Mouse (Mus musculus) thymus, postnatal 0 days (tissue): ENCODE results near the gene Edc3. TPM values are rescaled to one million over a fixed set of nuclear protein-coding genes. Genes with fewer than 3 reads are reported as not detected.

Experiments
- DNase-seq: peaks from one replicate; pipeline ENCODE4 v3.0.0-alpha.2; 2015; ENCODE audit warnings: low spot score
- polyA plus RNA-seq: library from polyadenylated mRNA; unstranded; fragments of >200 nt; fragmentation: Nextera tagmentation; extraction: Ambion mirVana; gene quantifications from 2 replicates; pipeline ENCODE4 v1.2.1, GENCODE M21; 2015

Gene Edc3
- 38.2 and 39.4 TPM in 2 replicates for polyA plus RNA-seq

DNA sequence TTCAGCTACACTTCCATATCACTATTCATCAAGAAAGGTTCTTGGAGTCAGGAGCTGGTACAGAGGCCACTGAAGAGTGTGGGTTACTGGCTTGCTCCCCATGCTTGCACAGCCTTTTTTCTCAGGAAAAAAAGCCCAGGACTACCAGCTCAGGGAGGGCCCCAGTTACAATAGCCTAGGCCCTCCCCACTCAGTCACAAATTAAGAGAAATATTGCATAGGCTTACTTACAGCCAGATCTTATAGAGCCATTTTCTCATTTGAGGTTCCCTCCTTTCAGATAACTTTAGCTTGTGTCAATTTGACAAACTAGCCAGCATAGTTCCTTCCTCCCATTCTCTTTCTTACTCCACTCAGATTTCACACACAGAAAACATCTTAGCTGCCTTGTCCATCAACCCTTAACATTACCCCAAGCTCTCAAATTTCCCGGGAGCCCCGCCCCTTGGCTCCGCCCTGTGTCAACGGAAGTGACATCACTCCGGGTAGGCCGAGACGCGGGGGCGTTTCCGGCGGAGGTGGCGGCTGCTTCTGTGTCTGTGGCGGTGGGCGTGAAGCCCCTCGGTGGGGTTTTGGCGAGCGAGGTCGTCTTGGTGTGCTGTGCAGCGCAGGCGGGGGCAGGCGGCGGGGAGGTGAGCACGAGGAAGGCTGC is at the start of gene Edc3:
Gene Edc3, plus strand, starts transcription at position 473 of the 652 bp plus-strand sequence.
- peak; percentile 93 for DNase-seq

DNA sequence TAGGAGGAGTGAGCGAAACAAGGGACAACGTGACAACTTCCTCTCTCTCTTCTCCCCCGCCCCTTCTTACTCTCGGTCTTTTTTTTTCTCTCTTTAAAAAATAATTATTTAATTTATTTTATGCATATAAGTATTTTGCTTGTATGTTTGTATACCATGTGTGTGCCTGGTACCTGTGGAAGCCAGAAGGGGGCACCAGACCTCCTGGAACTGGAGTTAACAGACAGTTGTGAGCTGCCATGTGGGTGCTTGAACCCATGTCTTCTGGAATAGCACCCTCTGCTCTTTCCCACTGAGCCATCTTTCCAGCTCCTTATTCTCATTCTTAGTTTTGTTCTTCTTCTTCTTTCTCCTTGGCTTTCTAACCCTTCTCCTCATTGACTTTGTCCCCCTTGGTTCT is 49.4 kb upstream of the Edc3 start:
- no peak for DNase-seq

DNA sequence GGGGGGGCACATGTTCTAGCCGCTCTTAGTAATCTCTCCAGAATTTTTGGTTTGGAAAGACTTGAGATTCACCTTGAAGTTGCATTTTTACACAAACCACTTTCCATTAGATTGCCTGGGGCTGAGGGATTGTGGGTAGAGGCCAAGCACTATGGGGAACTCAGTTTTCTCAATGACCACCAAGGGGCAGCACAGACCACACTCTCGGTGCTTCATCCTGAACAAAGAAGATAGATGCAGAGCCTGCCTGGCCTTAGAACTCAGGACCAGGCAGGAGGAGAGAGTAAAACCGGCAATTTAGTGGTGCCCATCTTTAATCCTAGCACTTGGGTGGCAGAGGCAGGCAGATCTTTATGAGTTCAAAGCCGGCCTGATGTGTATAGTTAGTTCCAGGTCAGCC is 48.6 kb upstream of the Edc3 start:
- DNase-seq: peak; percentile 83

DNA sequence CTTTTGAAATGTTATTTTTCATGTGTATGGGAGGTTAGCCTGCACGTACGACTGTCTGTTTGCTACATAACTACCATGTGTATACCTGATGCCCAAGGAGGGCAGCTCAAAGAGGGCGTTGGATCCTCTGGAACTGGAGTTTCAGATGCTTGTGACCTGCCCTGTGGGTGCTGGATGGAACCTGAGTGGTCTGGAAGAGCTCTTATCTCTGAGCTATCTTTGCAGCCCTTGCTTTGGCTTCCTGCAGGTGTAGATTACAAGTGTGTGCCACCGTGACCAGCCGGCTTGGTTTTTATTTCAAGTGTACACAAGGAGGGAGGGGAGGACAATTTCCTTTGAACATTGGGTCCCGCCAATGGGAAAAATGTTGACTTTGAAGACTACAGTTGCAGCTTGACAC is 47.8 kb upstream of the Edc3 start:
- DNase-seq: no peak

DNA sequence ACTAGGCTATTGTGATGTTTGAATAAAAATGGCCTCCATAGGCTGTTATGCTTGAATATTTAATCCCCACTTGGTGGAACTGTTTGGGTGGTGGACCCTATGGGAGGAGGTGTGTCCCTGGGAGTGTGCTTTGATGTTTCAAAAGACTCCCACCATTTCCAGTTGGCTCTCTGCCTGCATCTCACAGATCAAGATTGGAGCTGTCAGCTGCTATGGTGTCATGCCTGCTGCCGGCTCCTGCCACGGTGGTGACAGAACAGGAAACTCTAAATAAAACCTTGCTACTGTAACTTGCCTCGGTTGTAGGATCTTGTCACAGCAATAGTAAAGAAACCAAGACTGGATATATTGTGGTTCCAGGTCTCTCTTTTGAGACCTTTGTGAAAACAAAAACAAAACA is 46.8 kb upstream of the Edc3 start:
- DNase-seq: no peak

DNA sequence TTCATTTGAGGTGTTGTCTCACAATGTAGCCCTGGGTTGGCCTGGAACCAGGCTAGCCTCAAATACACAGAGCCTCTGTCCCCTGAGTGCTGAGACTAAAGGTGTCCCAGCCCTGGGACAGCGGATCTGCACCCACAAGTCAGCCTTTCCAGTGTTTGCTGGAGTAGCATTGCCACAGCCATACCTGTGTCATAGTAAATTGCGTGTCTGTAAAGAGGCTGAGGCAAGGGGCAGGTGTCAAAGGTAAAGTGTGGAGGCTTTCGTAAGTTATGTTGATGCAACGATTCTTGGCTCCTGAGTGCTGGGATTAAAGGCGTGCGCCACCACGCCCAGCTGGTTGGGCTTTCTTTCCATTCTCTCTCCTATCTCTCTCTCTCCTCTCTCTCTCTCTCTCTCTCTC is 43.7 kb upstream of the Edc3 start:
- no peak for DNase-seq

DNA sequence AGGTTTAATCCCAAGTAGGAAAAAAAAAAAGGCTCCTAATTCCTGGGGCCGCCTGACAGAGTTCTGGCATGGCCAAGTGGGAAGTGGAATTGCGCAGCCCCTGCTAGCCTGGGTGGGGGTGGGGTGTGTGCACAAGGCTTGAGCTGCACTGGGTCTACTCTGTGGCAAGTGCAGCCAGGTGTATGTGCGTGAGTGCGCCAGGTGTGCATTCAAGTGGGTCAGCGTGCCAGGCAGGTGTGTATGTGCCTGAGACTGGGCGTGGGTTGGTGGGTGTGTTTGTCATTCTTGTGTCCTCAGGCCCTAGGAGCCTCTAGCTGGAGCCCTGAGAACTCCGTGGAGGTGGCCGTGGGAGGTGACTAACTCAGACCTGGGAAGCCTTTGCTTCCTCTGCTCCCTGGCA is 41.8 kb upstream of the Edc3 start:
- DNase-seq: peak; percentile 49

DNA sequence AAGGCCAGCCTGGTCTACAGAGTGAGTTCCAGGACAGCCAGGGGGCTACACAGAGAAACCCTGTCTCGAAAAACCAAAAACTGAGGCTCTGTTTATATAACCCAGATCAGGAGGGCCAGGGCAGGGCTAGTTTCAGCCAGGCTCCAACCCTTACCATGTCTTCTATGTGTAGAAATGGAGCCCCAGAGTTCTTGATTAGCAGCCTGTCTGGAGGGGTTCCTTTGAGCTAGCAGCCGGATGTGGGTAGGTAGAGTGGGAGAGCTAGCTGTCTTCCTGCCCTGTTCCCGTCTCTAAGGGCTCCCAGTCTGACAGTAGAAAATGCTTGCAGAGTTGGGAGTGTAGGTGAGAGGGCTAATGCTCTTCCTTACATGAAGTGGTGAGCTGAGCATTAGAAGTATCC is 41.2 kb upstream of the Edc3 start:
- peak; percentile 60 for DNase-seq

DNA sequence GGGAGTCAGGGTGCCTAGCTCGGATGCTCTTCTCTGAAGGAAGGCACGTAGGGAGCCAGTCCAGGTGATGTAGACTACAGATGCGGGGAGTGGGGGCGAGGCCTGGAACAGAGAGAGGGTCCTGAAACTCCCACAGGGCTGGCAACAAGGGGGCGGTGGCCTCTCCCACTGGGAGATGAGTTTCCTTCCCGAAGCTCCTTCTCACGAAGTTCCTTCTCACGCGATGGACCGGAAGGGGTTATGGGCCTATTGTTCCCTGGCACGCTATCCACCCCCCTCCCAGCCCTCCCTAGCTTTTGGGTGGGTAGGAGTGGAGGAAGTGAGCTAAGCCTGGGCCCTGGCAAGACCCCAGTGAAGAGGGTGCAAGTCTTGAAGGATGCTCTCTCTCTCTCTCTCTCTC is 40.5 kb upstream of the Edc3 start:
- DNase-seq: no peak

DNA sequence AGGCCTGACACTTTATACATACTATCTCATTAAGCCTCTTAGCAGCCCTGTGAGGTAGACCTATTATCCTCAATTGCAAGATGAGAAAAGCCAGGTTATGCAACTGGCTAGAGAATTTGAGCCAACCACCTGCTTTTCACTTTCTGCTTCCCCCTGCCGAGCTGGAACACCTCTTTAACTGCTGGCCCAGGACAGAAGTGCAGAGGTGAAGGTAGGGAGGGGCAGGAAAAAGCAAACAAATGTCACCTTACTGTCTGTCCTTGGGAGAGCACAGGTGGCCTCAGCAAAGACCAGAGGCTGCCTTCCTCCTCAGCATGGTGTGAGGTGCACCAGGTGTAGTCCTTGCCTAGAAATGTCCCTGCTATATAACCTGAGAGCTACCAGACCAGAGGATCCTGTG is 40.1 kb upstream of the Edc3 start:
- DNase-seq: no peak

DNA sequence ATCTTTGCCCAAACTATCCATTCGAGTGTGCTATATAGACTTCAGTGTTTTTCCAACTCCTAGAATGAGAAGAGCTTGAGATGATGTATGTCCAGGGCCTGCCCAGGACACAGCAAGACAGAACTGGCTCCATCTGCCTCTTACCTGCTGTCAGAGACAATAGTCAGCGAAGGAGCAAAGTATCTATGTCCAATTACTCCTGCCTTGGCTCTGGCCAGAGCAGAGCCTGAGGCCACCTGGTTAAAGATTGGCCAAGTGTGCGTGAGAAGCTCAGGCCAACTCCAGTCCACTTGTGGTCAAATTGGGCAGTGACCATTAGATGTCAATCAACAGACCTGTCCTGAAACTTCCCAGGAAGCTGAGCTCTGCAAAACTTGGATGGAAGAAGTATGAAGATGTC is 38.8 kb upstream of the Edc3 start:
- DNase-seq: no peak

DNA sequence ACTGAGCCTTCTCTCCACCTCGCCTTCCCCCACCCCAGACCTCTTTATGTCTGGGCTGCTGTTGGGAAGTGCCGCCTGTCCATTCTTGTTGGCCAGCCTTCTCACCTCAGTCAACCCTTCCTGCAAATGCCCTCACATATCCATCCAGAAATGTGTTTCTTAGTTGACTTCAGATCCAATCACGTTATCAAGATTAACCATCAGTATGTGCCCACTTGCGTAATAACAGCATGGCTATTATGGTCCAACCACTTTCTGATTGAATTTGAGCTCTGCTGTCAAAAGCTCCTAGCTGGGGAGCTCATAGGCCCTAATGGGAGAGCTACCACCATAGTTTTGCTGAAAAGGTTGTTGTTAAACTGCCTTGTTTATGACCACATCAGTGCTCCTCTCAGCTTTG is 37.3 kb upstream of the Edc3 start:
- DNase-seq: no peak

DNA sequence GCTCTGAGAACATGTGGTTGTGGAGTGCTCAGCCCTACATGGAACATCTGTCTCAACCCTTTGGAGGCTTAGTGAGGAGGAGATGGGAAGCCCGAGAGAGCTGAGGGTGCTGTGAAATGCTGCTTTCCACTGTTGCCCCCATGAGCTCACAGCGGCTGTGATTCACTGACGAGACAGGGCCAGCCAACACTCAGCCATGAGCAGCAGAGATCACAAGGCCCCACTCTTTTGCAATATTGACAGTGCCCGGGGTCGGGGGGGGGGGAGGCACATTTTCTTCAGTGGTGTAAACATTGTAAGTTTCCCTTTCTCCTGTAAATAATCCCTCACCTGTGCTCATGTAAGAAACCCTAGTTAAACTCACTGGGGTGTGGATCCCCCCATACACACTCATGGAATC is 36.8 kb upstream of the Edc3 start:
- DNase-seq: no peak

DNA sequence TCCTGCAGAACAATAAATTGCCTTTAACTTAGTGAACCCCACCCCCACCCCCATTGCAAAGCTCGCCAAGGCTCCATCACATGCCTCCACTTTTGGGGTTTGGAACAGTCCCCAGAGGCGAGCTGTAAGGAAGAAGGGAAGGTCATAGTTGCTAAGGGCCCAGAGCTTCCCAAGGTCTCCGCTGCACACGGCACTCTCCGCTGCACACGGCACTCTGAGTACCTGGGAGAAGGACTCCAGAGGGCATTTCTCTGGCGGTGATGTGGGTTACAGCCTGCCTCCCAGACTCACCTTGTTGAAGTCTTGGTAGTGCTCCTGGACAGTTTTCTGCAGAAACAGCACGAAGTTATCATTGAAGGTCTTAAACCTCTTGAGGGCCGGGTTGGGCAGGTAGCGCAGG is 26.9 kb upstream of the Edc3 start:
- no peak for DNase-seq

DNA sequence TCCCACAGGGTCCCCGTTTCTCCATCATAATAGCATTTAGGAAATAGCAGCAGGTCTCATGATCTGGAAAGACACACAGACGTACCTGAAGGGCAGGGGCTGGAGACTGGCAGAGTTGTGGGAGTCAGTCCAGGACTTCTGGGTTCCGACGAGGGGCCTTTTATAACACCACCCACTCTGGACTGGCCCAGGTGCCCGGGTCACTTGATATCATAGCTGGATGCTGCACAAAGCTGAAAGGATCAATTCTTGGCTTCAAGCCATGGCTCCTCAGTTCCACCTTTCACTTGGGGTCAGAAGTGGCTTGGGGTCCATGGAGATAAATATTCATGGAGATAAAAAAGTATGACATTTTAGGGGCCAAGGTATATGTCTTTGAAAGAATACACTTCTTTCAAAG is 24.8 kb upstream of the Edc3 start, which contains the start of gene Cyp1a2:
Gene Cyp1a2, minus strand, starts transcription at position 184 of the 400 bp plus-strand sequence.
- DNase-seq: no peak

DNA sequence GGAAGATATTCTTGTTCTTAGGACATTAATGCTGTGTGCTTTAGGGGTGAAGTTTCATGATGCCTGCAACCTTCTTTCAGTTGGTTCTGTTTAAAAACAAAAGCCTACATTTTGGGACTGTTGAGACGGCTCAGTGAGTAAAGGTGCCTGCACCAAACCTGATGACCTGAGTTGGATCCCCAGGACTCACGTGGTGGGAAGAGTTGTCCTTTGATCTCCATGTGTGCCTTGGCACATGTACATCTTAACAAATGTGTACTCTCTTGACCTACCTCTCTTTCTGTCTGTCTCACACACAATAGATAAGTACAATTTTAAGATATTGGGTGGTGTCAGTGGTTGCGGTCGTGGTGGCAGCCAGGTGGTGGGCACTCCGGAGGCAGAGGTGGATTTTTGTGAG is 22.3 kb upstream of the Edc3 start:
- DNase-seq: no peak

DNA sequence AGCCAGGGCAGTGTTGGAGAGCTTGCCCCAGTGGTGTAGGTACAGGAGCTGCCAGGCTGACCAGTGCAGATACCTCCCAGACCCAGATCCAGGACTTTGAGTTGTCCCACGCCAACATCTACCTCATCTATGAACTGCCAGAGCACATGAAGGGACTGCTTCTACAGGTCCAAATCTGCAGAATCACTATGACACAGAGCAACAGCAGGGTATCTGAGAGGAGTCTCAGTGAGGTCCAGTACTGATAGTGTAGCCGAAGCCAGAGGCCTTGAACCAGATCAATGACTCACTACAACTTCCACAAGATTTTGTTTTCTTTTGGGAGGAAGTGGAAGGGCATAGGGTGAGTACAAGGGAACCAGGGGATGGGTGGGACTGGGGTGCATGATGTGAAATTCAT is 20.6 kb upstream of the Edc3 start, which contains the start of gene Cyp1a1:
Gene Cyp1a1, plus strand, starts transcription at position 178 of the 400 bp plus-strand sequence.
- DNase-seq: no peak

DNA sequence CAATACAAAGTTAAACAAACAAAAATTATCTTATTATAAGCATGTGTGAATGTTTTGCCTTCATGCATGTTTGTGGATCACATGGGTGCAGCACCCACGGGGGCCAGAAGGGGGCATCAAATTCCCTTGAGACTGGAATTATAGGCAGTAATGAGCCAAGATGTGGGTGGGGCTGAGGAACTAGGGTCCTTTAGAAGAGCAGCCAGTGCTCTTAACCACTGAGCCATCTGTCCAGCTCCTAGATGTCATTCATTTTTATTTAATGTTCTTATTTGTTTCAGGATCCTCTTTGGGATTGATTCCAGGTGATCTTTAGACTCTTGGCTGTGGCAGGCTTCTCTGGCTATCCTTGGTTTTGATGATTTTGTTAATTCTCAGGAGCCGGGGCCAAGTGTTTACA is 20.2 kb upstream of the Edc3 start:
- no peak for DNase-seq

DNA sequence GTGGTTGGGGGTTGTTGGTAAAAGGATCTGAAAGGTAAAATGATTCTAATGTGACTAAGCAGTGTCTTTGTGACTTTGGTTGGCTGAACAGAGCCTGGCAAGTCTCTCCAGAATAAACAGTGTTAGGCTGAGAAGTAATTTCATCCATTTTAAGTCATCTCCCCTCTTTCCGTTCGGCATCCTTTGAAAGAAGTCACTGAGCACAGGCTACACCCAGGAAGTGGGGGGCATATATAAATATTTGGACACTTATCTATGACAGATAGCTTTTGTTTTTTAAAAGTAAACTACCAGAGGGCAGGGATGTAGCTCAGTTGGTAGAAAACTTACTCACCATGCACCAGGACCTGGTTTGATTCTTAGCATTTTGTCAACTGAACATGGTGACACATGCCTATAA is 19.7 kb upstream of the Edc3 start:
- no peak for DNase-seq

DNA sequence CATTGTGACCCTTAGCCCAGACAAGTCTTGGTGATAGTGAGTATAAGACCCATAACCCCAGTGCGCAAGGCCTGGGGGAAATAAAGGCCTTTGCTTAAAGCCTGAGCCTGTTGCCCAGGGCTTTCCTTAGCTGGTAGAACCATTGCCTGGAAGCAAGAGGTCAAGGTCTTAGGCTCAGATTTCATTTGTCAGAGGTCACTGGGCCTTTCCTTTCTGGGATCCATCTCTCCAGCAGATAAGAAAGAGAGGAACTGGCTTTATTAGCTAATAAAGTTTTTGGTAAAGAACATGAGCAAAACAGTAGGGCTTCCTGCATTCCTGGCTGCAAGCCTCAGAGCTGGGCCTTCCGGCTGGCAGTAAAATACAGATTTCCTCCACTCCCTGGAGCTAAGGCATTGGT is 14.2 kb upstream of the Edc3 start:
- DNase-seq: no peak

DNA sequence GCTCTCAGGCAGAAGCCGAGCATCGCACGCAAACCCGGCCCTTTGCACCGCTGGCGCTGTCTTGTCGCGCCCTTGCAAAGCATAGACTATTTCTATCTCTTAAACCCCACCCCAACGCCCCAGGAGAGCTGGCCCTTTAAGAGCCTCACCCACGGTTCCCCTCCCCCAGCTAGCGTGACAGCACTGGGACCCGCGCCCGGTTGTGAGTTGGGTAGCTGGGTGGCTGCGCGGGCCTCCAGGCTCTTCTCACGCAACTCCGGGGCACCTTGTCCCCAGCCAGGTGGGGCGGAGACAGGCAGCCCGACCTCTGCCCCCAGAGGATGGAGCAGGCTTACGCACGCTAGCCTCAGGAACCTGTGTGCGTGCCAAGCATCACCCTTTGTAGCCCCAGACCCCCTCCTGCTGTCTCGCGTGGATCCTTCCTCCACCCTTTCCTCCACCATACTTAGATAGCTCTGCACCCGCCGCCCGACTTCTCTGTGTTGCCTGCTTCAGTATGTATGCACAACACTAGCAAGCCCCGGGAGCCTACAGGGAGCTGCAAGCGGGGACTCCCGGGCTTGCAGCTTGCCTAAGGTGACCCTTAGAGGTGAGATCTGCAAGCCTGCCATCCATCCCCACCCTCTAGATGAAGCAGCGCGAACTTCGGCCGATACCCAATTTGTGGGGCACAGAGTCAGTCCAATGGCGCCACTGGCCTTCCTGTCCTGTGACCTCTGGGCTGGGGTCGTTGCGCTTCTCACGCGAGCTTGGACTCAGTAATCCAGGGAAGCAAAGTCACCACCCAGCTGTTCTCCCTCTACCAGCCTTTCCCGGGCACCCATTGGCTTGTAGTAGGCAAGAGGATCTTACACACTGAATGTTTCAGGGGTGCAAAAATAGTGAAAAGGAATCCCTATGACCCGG is 11.7 kb upstream of the Edc3 start:
- peak; percentile 25 for DNase-seq

DNA sequence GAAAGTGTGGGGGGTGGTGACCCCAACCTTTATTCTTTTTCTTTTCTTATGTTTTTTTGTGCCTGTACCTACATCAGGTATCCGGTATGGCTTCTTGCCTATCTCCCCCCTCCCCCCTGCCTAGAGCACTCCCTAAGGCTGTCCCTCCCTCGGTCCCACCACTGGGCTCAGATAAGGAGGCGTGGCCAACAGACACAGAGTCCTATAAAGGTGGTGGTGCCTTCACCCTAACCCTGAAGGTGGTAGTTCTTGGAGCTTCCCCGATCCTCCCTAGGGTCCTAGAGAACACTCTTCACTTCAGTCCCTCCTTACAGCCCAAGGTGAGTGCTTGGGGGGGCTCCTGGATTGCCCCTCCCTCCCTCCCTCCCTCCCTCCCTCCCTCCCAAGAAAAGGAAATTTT is 11.0 kb upstream of the Edc3 start:
- DNase-seq: no peak
